Mouse (Mus musculus): ENCODE measurements around the gene Krtap3-1. TPM values are rescaled to one million over a fixed set of nuclear protein-coding genes. Genes with fewer than 3 reads are reported as not detected.

Gene Krtap3-1
- polyA plus RNA-seq, 1 experiment: not detected

GRCm38 (mm10) chr11:99557976-99558745 lies 8.3 kb downstream of the Krtap3-1 start:
- H3K27ac ChIP-seq (replicated peaks; ENCODE audit: low read depth, low read length): no peak overlapping the region
- no peak overlapping the region for H3K4me3 ChIP-seq (ENCODE audit: insufficient read depth, low read depth, low read length)
- H3K4me1 ChIP-seq (ENCODE audit: control insufficient read depth, insufficient read depth, insufficient read length, low read length): no peaks in the 10 kb centered on the region

DNA sequence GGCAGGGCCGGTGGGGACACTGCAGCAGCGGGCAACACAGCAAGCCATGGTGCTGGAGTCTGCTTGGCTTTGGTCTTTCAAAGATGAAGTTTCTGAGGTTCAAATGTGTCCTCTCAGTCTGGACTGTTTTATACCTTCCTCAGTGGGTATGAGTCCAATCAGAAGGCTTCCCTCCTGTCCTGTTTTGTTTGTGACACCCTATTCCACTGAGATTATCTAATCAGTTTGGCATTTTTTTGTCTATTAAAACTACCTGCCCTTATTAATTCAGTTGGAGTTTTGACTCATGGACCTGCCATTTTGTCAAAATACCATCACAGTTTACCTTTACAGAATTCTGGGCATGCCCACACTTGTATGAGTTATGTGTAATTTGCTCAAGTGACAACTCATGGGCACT lies 9.7 kb downstream of the Krtap3-1 start, which contains the start of gene Krtap3-2:
TSS of gene Krtap3-2 (minus strand) at position 101 of the 400 bp plus-strand sequence.
- no peak within 1 kb of the TSS for H3K27ac ChIP-seq (replicated peaks; ENCODE audit: low read depth, low read length)
- H3K4me3 ChIP-seq (ENCODE audit: insufficient read depth, low read depth, low read length): no peak within 1 kb of the TSS
- no peaks in the 10 kb centered on the region for H3K4me1 ChIP-seq (ENCODE audit: control insufficient read depth, insufficient read depth, insufficient read length, low read length)

DNA sequence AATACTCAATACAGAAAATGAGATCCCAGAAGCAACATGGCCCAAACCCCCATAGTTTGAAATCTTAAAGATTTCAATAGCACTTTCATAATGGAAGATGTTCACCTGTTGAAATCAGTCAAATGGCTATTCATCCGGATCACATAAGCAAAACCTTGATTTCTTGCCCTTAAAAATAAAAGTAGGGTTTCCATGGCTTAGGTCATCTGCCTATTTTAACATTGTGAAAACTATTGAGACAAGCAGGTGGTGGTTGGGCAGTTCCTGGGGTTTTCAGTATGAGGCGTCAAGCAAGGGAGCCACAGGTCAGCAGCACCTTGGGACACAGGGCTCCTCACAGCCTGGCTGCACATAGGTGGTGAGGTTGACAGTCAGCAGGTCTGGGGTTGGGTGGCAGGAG lies 10.2 kb downstream of the Krtap3-1 start:
- no peaks in the 10 kb centered on the region for H3K4me1 ChIP-seq (ENCODE audit: control insufficient read depth, insufficient read depth, insufficient read length, low read length)
- H3K27ac ChIP-seq (replicated peaks; ENCODE audit: low read depth, low read length): no peak overlapping the region

GRCm38 (mm10) chr11:99550765-99551164 lies 15.7 kb downstream of the Krtap3-1 start, which contains the start of gene Krtap3-3:
Gene Krtap3-3, minus strand, starts transcription at chr11:99550865.
- Histone ChIP-seq H3K4me3 (ENCODE audit: insufficient read depth, low read depth, low read length) (no peak within 1 kb of the TSS), H3K4me1 (ENCODE audit: control insufficient read depth, insufficient read depth, insufficient read length, low read length) (no peaks in the 10 kb centered on the region), H3K27ac (replicated peaks; ENCODE audit: low read depth, low read length) (no peak within 1 kb of the TSS)

More for the DNA sequence above, 10.2 kb downstream of the Krtap3-1 start:
- no peak overlapping the region for H3K4me3 ChIP-seq (ENCODE audit: insufficient read depth, low read depth, low read length)

- H3K4me3 ChIP-seq (ENCODE audit: insufficient read depth, low read depth, low read length): no peak overlapping the region
Measured at GRCm38 (mm10) chr11:99547892-99548291, 18.5 kb downstream of the Krtap3-1 start.

DNA sequence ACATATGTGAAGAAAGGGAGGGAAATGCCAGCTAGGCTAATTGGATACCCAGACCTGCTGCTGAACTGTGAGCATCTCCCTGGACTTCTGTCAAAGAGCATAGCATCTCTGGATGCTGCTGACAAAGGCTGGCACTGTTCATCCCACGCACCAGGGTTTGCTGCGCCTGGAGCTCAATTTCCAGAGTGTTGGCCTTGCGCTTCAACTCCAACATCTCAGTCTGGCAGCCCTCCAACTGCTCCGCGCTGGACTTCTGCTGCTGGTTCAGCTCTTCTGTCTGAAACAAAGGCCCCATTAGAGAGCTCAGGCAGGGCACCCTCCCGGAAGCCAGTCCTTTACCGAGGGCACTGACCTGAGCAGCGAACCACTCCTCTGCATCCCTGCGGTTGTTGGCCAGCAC lies 26.7 kb downstream of the Krtap3-1 start:
- Histone ChIP-seq H3K4me1 (ENCODE audit: control insufficient read depth, insufficient read depth, insufficient read length, low read length) (no peaks in the 10 kb centered on the region), H3K27ac (replicated peaks; ENCODE audit: low read depth, low read length) (no peak overlapping the region), H3K4me3 (ENCODE audit: insufficient read depth, low read depth, low read length) (no peak overlapping the region)

More at GRCm38 (mm10) chr11:99547892-99548291, 18.5 kb downstream of the Krtap3-1 start:
- H3K4me1 ChIP-seq (ENCODE audit: control insufficient read depth, insufficient read depth, insufficient read length, low read length): no peaks in the 10 kb centered on the region
- no peak overlapping the region for H3K27ac ChIP-seq (replicated peaks; ENCODE audit: low read depth, low read length)

- H3K27ac ChIP-seq (replicated peaks; ENCODE audit: low read depth, low read length): no peak within 1 kb of the TSS
- no peak within 1 kb of the TSS for H3K4me3 ChIP-seq (ENCODE audit: insufficient read depth, low read depth, low read length)
- no peaks in the 10 kb centered on the region for H3K4me1 ChIP-seq (ENCODE audit: control insufficient read depth, insufficient read depth, insufficient read length, low read length)
Measured at GRCm38 (mm10) chr11:99521288-99521860, 45.1 kb downstream of the Krtap3-1 start, which contains the start of gene Krt39. Gene Krt39, minus strand, starts transcription at chr11:99521338.

Other genes with a start within 250 kb of the Krtap3-1 start
- gene Krt25, start 243.7 kb downstream of the Krtap3-1 start, polyA plus RNA-seq (2012; ENCODE audit: insufficient read depth, insufficient read length, missing spikeins): not detected in 2 replicates
- not detected in 2 replicates for gene Krt26, start 228.7 kb downstream of the Krtap3-1 start, polyA plus RNA-seq (2012; ENCODE audit: insufficient read depth, insufficient read length, missing spikeins)
- gene Krt27, start 215.5 kb downstream of the Krtap3-1 start, polyA plus RNA-seq (2012; ENCODE audit: insufficient read depth, insufficient read length, missing spikeins): not detected in 2 replicates
- gene Krt28, start 191.7 kb downstream of the Krtap3-1 start, polyA plus RNA-seq (2012; ENCODE audit: insufficient read depth, insufficient read length, missing spikeins): not detected in 2 replicates
- gene Krt10, start 177.3 kb downstream of the Krtap3-1 start, polyA plus RNA-seq (2012; ENCODE audit: insufficient read depth, insufficient read length, missing spikeins): 19.3 and 23.2 TPM in 2 replicates
- gene Krt12, start 144.4 kb downstream of the Krtap3-1 start, polyA plus RNA-seq (2012; ENCODE audit: insufficient read depth, insufficient read length, missing spikeins): not detected in 2 replicates
- gene Krt20, start 128.5 kb downstream of the Krtap3-1 start, polyA plus RNA-seq (2012; ENCODE audit: insufficient read depth, insufficient read length, missing spikeins): not detected in 2 replicates
- gene Krt23, start 73.5 kb downstream of the Krtap3-1 start, polyA plus RNA-seq (2012; ENCODE audit: insufficient read depth, insufficient read length, missing spikeins): not detected in 2 replicates
- not detected in 2 replicates for gene Krt39, start 45.3 kb downstream of the Krtap3-1 start, polyA plus RNA-seq (2012; ENCODE audit: insufficient read depth, insufficient read length, missing spikeins)
- gene Krt40, start 23.5 kb downstream of the Krtap3-1 start, polyA plus RNA-seq (2012; ENCODE audit: insufficient read depth, insufficient read length, missing spikeins): not detected in 2 replicates
- not detected in 2 replicates for gene Krtap3-3, start 15.8 kb downstream of the Krtap3-1 start, polyA plus RNA-seq (2012; ENCODE audit: insufficient read depth, insufficient read length, missing spikeins)
- gene Krtap3-2, start 9.8 kb downstream of the Krtap3-1 start, polyA plus RNA-seq (2012; ENCODE audit: insufficient read depth, insufficient read length, missing spikeins): not detected in 2 replicates
- not detected in 2 replicates for gene Gm11939, start 7.2 kb downstream of the Krtap3-1 start, polyA plus RNA-seq (2012; ENCODE audit: insufficient read depth, insufficient read length, missing spikeins)
- gene Krtap1-5, start 14.4 kb upstream of the Krtap3-1 start, polyA plus RNA-seq (2012; ENCODE audit: insufficient read depth, insufficient read length, missing spikeins): not detected in 2 replicates
- not detected in 2 replicates for gene Krtap1-4, start 17.0 kb upstream of the Krtap3-1 start, polyA plus RNA-seq (2012; ENCODE audit: insufficient read depth, insufficient read length, missing spikeins)
- gene Krtap1-3, start 24.7 kb upstream of the Krtap3-1 start, polyA plus RNA-seq (2012; ENCODE audit: insufficient read depth, insufficient read length, missing spikeins): not detected in 2 replicates
- not detected in 2 replicates for gene Krtap9-3, start 31.5 kb upstream of the Krtap3-1 start, polyA plus RNA-seq (2012; ENCODE audit: insufficient read depth, insufficient read length, missing spikeins)
- gene Gm11938, start 36.7 kb upstream of the Krtap3-1 start, polyA plus RNA-seq (2012; ENCODE audit: insufficient read depth, insufficient read length, missing spikeins): not detected in 2 replicates
- gene Gm11937, start 43.6 kb upstream of the Krtap3-1 start, polyA plus RNA-seq (2012; ENCODE audit: insufficient read depth, insufficient read length, missing spikeins): not detected in 2 replicates
- gene Krtap2-4, start 48.2 kb upstream of the Krtap3-1 start, polyA plus RNA-seq (2012; ENCODE audit: insufficient read depth, insufficient read length, missing spikeins): not detected in 2 replicates
- not detected in 2 replicates for gene Gm11562, start 53.8 kb upstream of the Krtap3-1 start, polyA plus RNA-seq (2012; ENCODE audit: insufficient read depth, insufficient read length, missing spikeins)
- not detected in 2 replicates for gene Krtap4-1, start 61.6 kb upstream of the Krtap3-1 start, polyA plus RNA-seq (2012; ENCODE audit: insufficient read depth, insufficient read length, missing spikeins)
- not detected in 2 replicates for gene Krtap4-2, start 68.5 kb upstream of the Krtap3-1 start, polyA plus RNA-seq (2012; ENCODE audit: insufficient read depth, insufficient read length, missing spikeins)
- gene Krtap4-7, start 77.5 kb upstream of the Krtap3-1 start, polyA plus RNA-seq (2012; ENCODE audit: insufficient read depth, insufficient read length, missing spikeins): not detected in 2 replicates
- gene Gm11555, start 83.6 kb upstream of the Krtap3-1 start, polyA plus RNA-seq (2012; ENCODE audit: insufficient read depth, insufficient read length, missing spikeins): not detected in 2 replicates
- gene Gm11563, start 92.3 kb upstream of the Krtap3-1 start, polyA plus RNA-seq (2012; ENCODE audit: insufficient read depth, insufficient read length, missing spikeins): not detected in 2 replicates
- gene Krtap4-6, start 99.3 kb upstream of the Krtap3-1 start, polyA plus RNA-seq (2012; ENCODE audit: insufficient read depth, insufficient read length, missing spikeins): not detected in 2 replicates
- not detected in 2 replicates for gene Gm14190, start 124.1 kb upstream of the Krtap3-1 start, polyA plus RNA-seq (2012; ENCODE audit: insufficient read depth, insufficient read length, missing spikeins)
- gene Gm14180, start 167.7 kb upstream of the Krtap3-1 start, polyA plus RNA-seq (2012; ENCODE audit: insufficient read depth, insufficient read length, missing spikeins): not detected in 2 replicates
- gene Gm11595, start 206.3 kb upstream of the Krtap3-1 start, polyA plus RNA-seq (2012; ENCODE audit: insufficient read depth, insufficient read length, missing spikeins): not detected in 2 replicates
- gene Krtap4-8, start 214.1 kb upstream of the Krtap3-1 start, polyA plus RNA-seq (2012; ENCODE audit: insufficient read depth, insufficient read length, missing spikeins): not detected in 2 replicates
- gene Krtap4-9, start 218.6 kb upstream of the Krtap3-1 start, polyA plus RNA-seq (2012; ENCODE audit: insufficient read depth, insufficient read length, missing spikeins): not detected in 2 replicates
- not detected in 2 replicates for gene Gm11596, start 226.8 kb upstream of the Krtap3-1 start, polyA plus RNA-seq (2012; ENCODE audit: insufficient read depth, insufficient read length, missing spikeins)
- not detected in 2 replicates for gene Gm11569, start 232.3 kb upstream of the Krtap3-1 start, polyA plus RNA-seq (2012; ENCODE audit: insufficient read depth, insufficient read length, missing spikeins)
- gene Gm11554, start 237.8 kb upstream of the Krtap3-1 start, polyA plus RNA-seq (2012; ENCODE audit: insufficient read depth, insufficient read length, missing spikeins): not detected in 2 replicates
- gene Krtap4-13, start 243.3 kb upstream of the Krtap3-1 start, polyA plus RNA-seq (2012; ENCODE audit: insufficient read depth, insufficient read length, missing spikeins): not detected in 2 replicates
- not detected in 2 replicates for gene Gm11564, start 249.0 kb upstream of the Krtap3-1 start, polyA plus RNA-seq (2012; ENCODE audit: insufficient read depth, insufficient read length, missing spikeins)

Measured in brown adipose tissue, adult 24 weeks (tissue).